Mouse (Mus musculus): ENCODE data around the gene Cnot8. TPM values are rescaled to one million over a fixed set of nuclear protein-coding genes. Genes with fewer than 3 reads are reported as not detected.
"Not testable (repeated sequence)": the region's sequence is repeated elsewhere in the genome, so short reads cannot be mapped to it uniquely, and the experiment has no call there.

The Cnot8 gene
- polyA plus RNA-seq, 1 experiment from 2014 or later: 91.3 TPM

DNA sequence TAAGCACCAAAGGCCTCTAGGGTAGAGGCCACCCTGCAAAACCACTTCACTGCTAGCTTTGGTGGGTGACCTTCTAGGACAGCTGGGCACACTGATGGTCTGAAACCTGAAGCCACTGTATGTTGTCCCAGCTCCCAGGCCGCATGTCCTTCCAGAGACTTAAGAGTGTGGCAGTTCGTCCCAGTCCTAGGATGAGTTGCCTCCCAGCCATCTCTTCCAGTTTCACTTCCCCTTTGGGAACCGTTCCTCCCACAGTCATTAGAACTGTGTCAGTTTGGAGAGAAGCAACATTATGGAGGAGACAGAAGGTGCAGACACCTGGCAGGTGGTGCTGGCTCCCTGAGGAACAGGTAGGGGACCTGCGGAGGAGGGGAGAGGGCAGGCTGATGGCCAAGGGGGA is 11.4 kb upstream of the Cnot8 start:
- H3K4me2 ChIP-seq (ENCODE audit: low read depth, low read length): peak overlapping the region; percentile 54
- 36% methylated on average over 4 of the region's 4 CpGs for WGBS
- H3K27ac ChIP-seq (ENCODE audit: low read length): no peak overlapping the region
- H3K9ac ChIP-seq (ENCODE audit: low read length): peak overlapping the region; percentile 58
- no peaks in the 10 kb centered on the region for H3K9me3 ChIP-seq (replicated peaks; ENCODE audit: control insufficient read depth, low read length)
- no peak for ATAC-seq (replicated peaks; ENCODE audit: extremely low read depth, insufficient read depth, low FRiP score)
- peak overlapping the region; percentile 37 for H3K4me3 ChIP-seq (ENCODE audit: low read length)
- H3K4me1 ChIP-seq (ENCODE audit: control insufficient read depth, insufficient read depth, low read length): peaks cover 7% of the 10 kb centered on the region; the same call in 1 of the 2 replicates
- H3K36me3 ChIP-seq (ENCODE audit: control insufficient read depth, insufficient read depth): no peaks in the 10 kb centered on the region
- H3K27me3 ChIP-seq (ENCODE audit: control insufficient read depth, insufficient read depth, low read length): no peaks in the 10 kb centered on the region

DNA sequence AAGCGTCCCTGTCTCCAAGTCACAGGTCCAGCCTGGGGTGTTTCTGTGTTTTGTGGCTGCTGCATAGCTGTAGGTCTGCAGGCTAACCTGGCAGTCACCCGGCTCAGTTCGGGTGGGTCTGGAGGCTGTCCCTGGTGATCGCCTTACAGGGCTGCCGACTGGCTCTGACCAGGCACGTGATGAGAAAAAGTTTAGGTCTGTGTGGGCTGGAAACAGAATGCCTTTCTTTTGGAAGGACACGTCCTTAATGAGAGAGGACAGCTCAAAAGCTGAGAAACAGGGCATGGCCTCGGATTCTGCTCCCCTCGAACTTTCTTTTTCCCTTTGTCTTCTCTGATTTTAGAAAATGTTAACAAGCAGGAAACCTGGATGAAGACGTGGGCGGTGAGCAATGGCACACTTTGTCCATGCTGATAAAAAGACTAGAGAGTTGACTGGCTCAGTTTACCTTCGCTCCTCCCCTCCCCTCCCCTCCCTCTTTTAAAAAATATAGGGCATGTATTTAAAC is 10.9 kb upstream of the Cnot8 start, which contains the start of gene Gm12248:
TSS of gene Gm12248 (minus strand) at position 114 of the 508 bp plus-strand sequence.
- 13% methylated on average over 12 of the region's 12 CpGs for WGBS

DNA sequence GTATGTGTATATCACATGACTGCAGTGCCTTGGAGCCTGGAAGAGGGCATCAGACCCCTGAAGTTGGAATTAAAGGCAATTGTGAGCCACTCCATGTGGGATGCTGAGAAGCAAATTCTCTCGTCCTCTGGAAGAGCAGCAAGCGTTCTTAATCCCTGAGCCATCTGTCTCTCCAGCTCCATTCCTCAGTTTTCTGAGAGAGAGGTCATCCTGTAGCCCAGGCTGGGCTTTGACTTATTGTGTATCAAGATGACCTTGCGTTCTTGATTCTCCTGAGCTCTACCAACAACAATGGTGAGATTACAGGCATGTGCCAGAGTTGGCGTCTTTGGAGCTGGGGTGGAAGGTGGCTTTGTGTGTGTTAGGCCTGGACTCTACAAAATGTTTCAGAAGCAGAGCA is 9.2 kb upstream of the Cnot8 start:
- H3K27me3 ChIP-seq (ENCODE audit: control insufficient read depth, insufficient read depth, low read length): no peaks in the 10 kb centered on the region
- H3K4me3 ChIP-seq (ENCODE audit: low read length): no peak overlapping the region
- ATAC-seq (replicated peaks; ENCODE audit: extremely low read depth, insufficient read depth, low FRiP score): no peak
- no peak overlapping the region for H3K4me2 ChIP-seq (ENCODE audit: low read depth, low read length)
- H3K27ac ChIP-seq (ENCODE audit: low read length): no peak overlapping the region
- peaks cover 10% of the 10 kb centered on the region for H3K4me1 ChIP-seq (ENCODE audit: control insufficient read depth, insufficient read depth, low read length)
- no peak overlapping the region for H3K9ac ChIP-seq (ENCODE audit: low read length)
- no peaks in the 10 kb centered on the region for H3K36me3 ChIP-seq (ENCODE audit: control insufficient read depth, insufficient read depth)
- no peaks in the 10 kb centered on the region for H3K9me3 ChIP-seq (replicated peaks; ENCODE audit: control insufficient read depth, low read length)
- WGBS: 77% methylated on average over 4 of the region's 4 CpGs

More for the DNA sequence above, 10.9 kb upstream of the Cnot8 start, which contains the start of gene Gm12248:
- peak within 1 kb of the TSS; percentile 54 for H3K4me2 ChIP-seq (ENCODE audit: low read depth, low read length)
- peak within 1 kb of the TSS; percentile 37 for H3K4me3 ChIP-seq (ENCODE audit: low read length)
- peak within 1 kb of the TSS; percentile 58 for H3K9ac ChIP-seq (ENCODE audit: low read length)
- no peaks in the 10 kb centered on the region for H3K36me3 ChIP-seq (ENCODE audit: control insufficient read depth, insufficient read depth)
- no peak within 1 kb of the TSS; the same call in 1 of the 2 replicates for H3K27ac ChIP-seq (ENCODE audit: low read length)
- 0 out of 2 replicates have a peak, but pooled peaks have one; percentile 58 for ATAC-seq (replicated peaks; ENCODE audit: extremely low read depth, insufficient read depth, low FRiP score)
- peaks cover 9% of the 10 kb centered on the region for H3K4me1 ChIP-seq (ENCODE audit: control insufficient read depth, insufficient read depth, low read length)
- H3K9me3 ChIP-seq (replicated peaks; ENCODE audit: control insufficient read depth, low read length): no peaks in the 10 kb centered on the region
- no peaks in the 10 kb centered on the region for H3K27me3 ChIP-seq (ENCODE audit: control insufficient read depth, insufficient read depth, low read length)

DNA sequence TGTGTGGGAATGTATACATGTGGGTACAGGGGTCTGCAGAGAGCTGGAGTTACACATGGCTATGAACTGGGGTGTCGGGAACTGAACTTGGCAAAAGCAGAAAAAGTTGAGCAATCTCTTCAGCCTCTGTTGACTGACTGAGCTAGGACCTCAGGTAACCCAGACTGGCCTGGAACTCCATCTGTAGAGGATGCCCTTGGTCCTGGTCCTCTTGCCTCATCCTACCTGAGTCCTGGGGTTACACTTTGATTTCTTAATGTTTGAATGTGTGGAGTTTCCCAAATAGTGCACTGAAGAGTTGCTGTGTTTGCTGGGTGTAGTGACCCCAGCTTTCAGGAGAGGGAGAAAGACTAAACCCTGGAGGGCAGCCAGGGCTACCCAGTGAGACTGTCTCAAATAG is 8.4 kb upstream of the Cnot8 start:
- Histone ChIP-seq H3K4me1 (ENCODE audit: control insufficient read depth, insufficient read depth, low read length) (peaks cover 10% of the 10 kb centered on the region), H3K4me2 (ENCODE audit: low read depth, low read length) (no peak overlapping the region), H3K9ac (ENCODE audit: low read length) (no peak overlapping the region), H3K9me3 (replicated peaks; ENCODE audit: control insufficient read depth, low read length) (no peaks in the 10 kb centered on the region), H3K27ac (ENCODE audit: low read length) (no peak overlapping the region), H3K27me3 (ENCODE audit: control insufficient read depth, insufficient read depth, low read length) (no peaks in the 10 kb centered on the region), H3K4me3 (ENCODE audit: low read length) (no peak overlapping the region), H3K36me3 (ENCODE audit: control insufficient read depth, insufficient read depth) (no peaks in the 10 kb centered on the region)
- 84% methylated on average over 1 of the region's 1 CpGs for WGBS
- ATAC-seq (replicated peaks; ENCODE audit: extremely low read depth, insufficient read depth, low FRiP score): no peak

DNA sequence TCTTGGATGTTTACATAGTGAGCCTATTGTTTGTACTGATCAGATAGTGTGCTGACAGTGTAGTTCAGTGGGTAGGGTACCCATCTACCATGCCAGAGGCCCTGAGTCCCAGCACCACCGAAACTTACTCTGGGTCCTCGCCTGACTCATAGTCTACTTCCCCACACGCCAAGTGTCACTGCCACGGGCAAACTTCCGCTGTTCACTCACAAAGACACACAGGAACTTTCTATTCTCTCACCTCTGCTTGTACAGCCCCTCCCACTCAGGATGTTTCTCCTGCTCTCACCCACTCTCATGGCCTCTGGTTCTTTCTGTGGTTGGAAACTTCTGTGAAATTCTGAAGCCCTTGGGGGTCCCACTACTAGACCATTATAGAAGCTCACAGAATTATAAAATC is 7.8 kb upstream of the Cnot8 start:
- H3K4me2 ChIP-seq (ENCODE audit: low read depth, low read length): no peak overlapping the region
- H3K9ac ChIP-seq (ENCODE audit: low read length): no peak overlapping the region
- 69% methylated on average over 5 of the region's 5 CpGs for WGBS
- H3K27me3 ChIP-seq (ENCODE audit: control insufficient read depth, insufficient read depth, low read length): no peaks in the 10 kb centered on the region
- H3K36me3 ChIP-seq (ENCODE audit: control insufficient read depth, insufficient read depth): no peaks in the 10 kb centered on the region
- H3K4me3 ChIP-seq (ENCODE audit: low read length): no peak overlapping the region
- H3K27ac ChIP-seq (ENCODE audit: low read length): no peak overlapping the region
- no peaks in the 10 kb centered on the region for H3K9me3 ChIP-seq (replicated peaks; ENCODE audit: control insufficient read depth, low read length)
- no peak for ATAC-seq (replicated peaks; ENCODE audit: extremely low read depth, insufficient read depth, low FRiP score)
- peaks cover 10% of the 10 kb centered on the region for H3K4me1 ChIP-seq (ENCODE audit: control insufficient read depth, insufficient read depth, low read length)

DNA sequence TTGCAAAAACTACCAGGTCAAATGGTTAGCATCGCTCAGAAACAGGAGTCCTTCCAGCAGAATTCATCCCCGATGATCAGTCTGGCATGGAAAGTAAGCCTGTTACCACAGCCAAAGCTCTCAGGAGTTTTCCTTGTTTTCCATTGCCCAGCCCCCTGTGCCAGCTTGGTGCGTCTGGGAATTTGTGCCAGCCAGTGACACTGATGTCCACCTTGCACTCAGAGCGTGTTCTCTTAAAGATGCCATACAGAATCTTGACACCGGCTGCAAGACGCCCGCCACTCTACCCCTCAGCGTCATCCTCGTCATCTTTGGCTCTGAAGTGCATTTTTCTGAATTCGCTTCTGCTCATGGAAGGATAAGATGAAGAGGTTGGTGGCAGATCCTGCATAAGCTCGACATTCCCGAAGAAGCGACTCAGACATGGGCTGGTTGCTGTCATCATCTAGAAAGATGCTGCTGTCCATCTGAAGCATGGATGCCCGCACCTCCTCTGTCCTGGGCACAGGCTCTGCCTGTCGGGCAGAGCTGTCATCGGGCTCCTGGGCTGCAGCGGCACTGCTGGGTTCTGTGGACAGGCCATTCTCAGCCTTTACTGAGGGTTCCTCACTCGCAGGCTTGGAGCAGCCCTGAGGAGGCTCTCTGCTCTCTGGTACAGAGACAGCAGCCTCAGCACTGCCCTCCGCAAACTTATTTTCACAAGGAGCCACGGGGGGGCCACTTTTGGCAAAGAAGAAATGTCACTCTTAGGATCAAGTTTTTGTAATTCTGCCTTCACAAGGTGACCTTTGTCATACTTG is 6.9 kb upstream of the Cnot8 start:
- peaks cover 10% of the 10 kb centered on the region for H3K4me1 ChIP-seq (ENCODE audit: control insufficient read depth, insufficient read depth, low read length)
- peak overlapping the region; percentile 67 for H3K9ac ChIP-seq (ENCODE audit: low read length)

DNA sequence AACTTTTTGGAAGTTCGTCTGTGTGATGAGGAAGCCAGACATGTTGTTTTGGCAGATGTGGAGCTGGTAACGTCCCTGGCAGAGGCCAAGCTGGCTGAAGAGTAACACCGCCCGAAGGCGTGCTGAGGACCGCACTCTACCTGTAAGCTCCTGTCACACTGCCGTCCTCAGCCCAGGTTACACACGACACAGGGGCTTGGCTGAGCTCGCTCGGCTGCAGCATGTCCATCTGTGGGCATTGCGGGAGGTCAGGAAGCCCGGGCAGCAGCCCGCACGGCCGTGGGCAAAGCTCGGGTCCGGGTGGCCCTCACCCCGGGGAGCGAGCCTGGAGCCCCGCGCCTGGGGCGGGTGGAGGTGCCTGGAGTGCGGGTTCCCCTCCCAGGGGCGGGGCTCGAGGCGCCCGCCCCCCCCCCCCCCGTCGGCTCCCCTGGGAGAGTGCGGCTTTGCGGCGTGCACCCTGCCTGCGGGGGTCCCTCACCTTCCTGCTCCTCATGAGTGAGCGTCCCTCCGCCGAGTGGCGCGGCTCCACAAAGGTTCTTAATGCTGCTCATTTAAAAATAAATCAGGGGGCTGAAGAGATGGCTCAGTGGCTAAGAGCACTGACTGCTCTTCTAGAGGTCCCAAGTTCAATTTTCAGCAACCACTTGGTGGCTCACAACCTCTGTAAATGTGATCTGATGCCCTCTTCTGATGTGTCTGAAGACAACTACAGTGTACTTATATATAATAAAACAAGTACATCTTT is 6.2 kb upstream of the Cnot8 start:
- Histone ChIP-seq H3K9me3 (replicated peaks; ENCODE audit: control insufficient read depth, low read length) (no peaks in the 10 kb centered on the region), H3K27me3 (ENCODE audit: control insufficient read depth, insufficient read depth, low read length) (no peaks in the 10 kb centered on the region), H3K4me3 (ENCODE audit: low read length) (peak overlapping the region; percentile 55), H3K9ac (ENCODE audit: low read length) (peak overlapping the region; percentile 67), H3K4me2 (ENCODE audit: low read depth, low read length) (peak overlapping the region; percentile 86), H3K4me1 (ENCODE audit: control insufficient read depth, insufficient read depth, low read length) (peaks cover 7% of the 10 kb centered on the region), H3K36me3 (ENCODE audit: control insufficient read depth, insufficient read depth) (no peaks in the 10 kb centered on the region), H3K27ac (ENCODE audit: low read length) (no peak overlapping the region)
- 3% methylated on average over 29 of the region's 38 CpGs for WGBS
- 0 out of 2 replicates have a peak, but pooled peaks have one; percentile 9 for ATAC-seq (replicated peaks; ENCODE audit: extremely low read depth, insufficient read depth, low FRiP score)

More for the DNA sequence above, 6.9 kb upstream of the Cnot8 start:
- Histone ChIP-seq H3K36me3 (ENCODE audit: control insufficient read depth, insufficient read depth) (no peaks in the 10 kb centered on the region), H3K9me3 (replicated peaks; ENCODE audit: control insufficient read depth, low read length) (no peaks in the 10 kb centered on the region), H3K27ac (ENCODE audit: low read length) (no peak overlapping the region), H3K4me3 (ENCODE audit: low read length) (peak overlapping the region; percentile 55), H3K4me2 (ENCODE audit: low read depth, low read length) (peak overlapping the region; percentile 86), H3K27me3 (ENCODE audit: control insufficient read depth, insufficient read depth, low read length) (no peaks in the 10 kb centered on the region)
- no peak for ATAC-seq (replicated peaks; ENCODE audit: extremely low read depth, insufficient read depth, low FRiP score)
- WGBS: 34% methylated on average over 20 of the region's 20 CpGs

DNA sequence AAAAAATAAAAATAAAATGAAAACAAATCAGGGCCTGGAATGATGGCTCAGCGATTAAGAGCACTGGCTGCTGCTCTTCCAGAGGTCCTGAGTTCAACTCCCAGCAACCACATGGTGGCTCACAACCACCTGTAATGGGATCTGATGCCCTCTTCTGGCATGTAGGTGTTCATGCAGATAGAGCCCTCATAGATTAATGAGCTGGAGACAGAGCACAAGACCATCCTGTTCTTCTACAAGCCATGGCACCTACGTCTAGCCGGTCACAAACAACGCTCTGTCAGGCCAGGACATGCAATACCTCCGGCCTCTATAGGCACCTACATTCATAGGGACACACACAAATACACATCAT is 5.6 kb upstream of the Cnot8 start:
- not testable (repeated sequence) for H3K4me1 ChIP-seq (ENCODE audit: control insufficient read depth, insufficient read depth, low read length); H3K36me3 ChIP-seq (ENCODE audit: control insufficient read depth, insufficient read depth); ATAC-seq (replicated peaks; ENCODE audit: extremely low read depth, insufficient read depth, low FRiP score); H3K27me3 ChIP-seq (ENCODE audit: control insufficient read depth, insufficient read depth, low read length); H3K9me3 ChIP-seq (replicated peaks; ENCODE audit: control insufficient read depth, low read length); H3K9ac ChIP-seq (ENCODE audit: low read length); H3K27ac ChIP-seq (ENCODE audit: low read length)
- Histone ChIP-seq H3K4me3 (ENCODE audit: low read length) (peak overlapping the region; percentile 55; the same call in 1 of the 2 replicates), H3K4me2 (ENCODE audit: low read depth, low read length) (peak overlapping the region; percentile 86)
- 65% methylated on average over 5 of the region's 5 CpGs for WGBS

DNA sequence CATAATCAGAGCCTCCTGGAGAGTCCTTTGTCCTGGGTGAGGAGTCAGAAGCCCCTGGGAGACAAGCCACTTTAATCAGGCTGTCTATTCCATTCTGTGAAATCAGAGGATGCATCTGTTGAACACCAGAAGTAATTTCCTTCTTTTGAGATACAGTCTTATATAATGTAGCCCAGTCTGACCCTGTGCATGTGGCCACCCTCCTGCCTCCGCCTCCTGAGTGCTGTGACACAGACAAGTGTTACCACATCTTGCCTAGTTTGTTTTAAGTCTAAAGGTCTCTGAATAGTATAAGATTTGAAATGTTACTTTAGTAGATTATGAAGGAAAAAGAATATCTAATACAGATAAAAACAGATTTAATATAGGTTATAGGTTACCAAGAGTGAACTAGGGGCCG is 3.9 kb upstream of the Cnot8 start:
- WGBS: 88% methylated on average over 2 of the region's 2 CpGs
- no peak overlapping the region for H3K4me2 ChIP-seq (ENCODE audit: low read depth, low read length)

More for the DNA sequence above, 3.9 kb upstream of the Cnot8 start:
- no peaks in the 10 kb centered on the region for H3K9me3 ChIP-seq (replicated peaks; ENCODE audit: control insufficient read depth, low read length)
- no peak overlapping the region for H3K4me3 ChIP-seq (ENCODE audit: low read length)
- H3K27me3 ChIP-seq (ENCODE audit: control insufficient read depth, insufficient read depth, low read length): no peaks in the 10 kb centered on the region
- H3K9ac ChIP-seq (ENCODE audit: low read length): no peak overlapping the region
- ATAC-seq (replicated peaks; ENCODE audit: extremely low read depth, insufficient read depth, low FRiP score): no peak
- no peak overlapping the region for H3K27ac ChIP-seq (ENCODE audit: low read length)
- peaks cover 8% of the 10 kb centered on the region for H3K4me1 ChIP-seq (ENCODE audit: control insufficient read depth, insufficient read depth, low read length)
- H3K36me3 ChIP-seq (ENCODE audit: control insufficient read depth, insufficient read depth): no peaks in the 10 kb centered on the region

All from heart, embryonic 16.5 days (tissue).